Mouse (Mus musculus): ENCODE results near the gene Map1s. TPM values are rescaled to one million over a fixed set of nuclear protein-coding genes. Genes with fewer than 3 reads are reported as not detected.
A peak's percentile ranks its signal among the peaks of the same experiment; 100 is the strongest.

Map1s gene
- polyA plus RNA-seq, 1 experiment from 2014 or later, result 56.9 TPM

DNA sequence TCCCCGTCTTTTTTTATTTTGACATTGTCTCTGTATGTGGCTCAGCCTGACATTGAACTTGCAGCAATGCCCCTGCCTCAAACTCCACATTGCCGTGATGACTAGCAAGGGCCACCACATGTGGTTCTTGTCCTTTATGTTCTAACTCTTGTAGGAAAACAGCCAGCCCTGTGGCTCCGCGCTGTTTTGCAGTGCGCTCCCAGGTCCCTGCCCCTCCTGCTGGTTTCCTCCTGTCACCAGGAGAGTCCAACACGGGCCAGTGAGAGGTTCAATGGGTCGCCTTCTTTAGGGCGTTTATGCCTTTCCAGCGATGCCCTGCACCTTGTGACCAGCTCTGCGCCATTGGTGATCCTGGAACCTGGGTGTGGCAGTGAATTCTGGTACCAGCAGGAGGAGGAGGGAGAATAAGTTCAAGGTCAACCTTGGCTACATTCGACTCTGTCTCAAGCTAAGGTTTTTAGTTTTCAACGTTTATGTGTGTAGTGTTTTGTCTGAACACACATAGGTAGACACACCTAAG, 39.7 kb upstream of the Map1s start:
- peaks cover 53% of the 10 kb centered on the region for H3K4me1 ChIP-seq (ENCODE audit: insufficient read depth, low read length)
- WGBS, result 7% methylated on average over 12 of the region's 12 CpGs

DNA sequence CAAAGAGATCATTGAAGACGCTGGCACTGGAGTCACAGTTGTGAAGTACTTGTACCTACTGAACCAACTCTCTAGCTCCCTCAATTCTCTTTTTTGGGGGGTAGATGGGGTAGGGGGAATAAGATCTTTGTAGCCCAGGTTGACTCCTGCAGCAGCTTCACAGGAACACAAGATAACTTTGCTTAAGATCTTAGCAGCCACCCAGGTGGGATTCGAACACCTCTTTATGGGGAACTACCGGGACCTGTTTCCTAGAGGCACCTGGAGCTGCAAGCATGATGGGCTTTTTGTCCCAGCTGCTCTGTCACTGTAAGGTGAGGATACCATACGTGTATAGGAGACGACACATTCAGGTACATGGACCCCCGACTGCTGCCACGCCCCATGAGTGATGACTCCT, 39.2 kb upstream of the Map1s start:
- H3K4me2 ChIP-seq (replicated peaks; ENCODE audit: low read depth, low read length), result no peak overlapping the region
- H3K36me3 ChIP-seq (ENCODE audit: insufficient read depth, low read length), result no peaks in the 10 kb centered on the region
- 86% methylated on average over 7 of the region's 7 CpGs for whole genome bisulfite sequencing
- H3K27ac ChIP-seq (ENCODE audit: low read length), result no peak overlapping the region; the same call in 1 of the 2 replicates
- no peak for ATAC-seq (ENCODE audit: low FRiP score, low TSS enrichment)
- H3K9ac ChIP-seq (replicated peaks; ENCODE audit: low read length), result 0 out of 2 replicates have a peak overlapping the region, but pooled peaks have one; percentile 60
- H3K4me3 ChIP-seq (ENCODE audit: low read length), result no peak overlapping the region
- H3K4me1 ChIP-seq (ENCODE audit: insufficient read depth, low read length), result peaks cover 51% of the 10 kb centered on the region
- H3K9me3 ChIP-seq (ENCODE audit: low read length), result no peaks in the 10 kb centered on the region
- peaks cover 32% of the 10 kb centered on the region for H3K27me3 ChIP-seq (ENCODE audit: insufficient read depth, low read length)

More for the DNA sequence above, 39.7 kb upstream of the Map1s start:
- Histone ChIP-seq H3K36me3 (ENCODE audit: insufficient read depth, low read length) (no peaks in the 10 kb centered on the region), H3K9me3 (ENCODE audit: low read length) (no peaks in the 10 kb centered on the region), H3K27ac (ENCODE audit: low read length) (peak overlapping the region; percentile 85), H3K9ac (replicated peaks; ENCODE audit: low read length) (peak overlapping the region; percentile 60), H3K4me2 (replicated peaks; ENCODE audit: low read depth, low read length) (peak overlapping the region; percentile 80), H3K27me3 (ENCODE audit: insufficient read depth, low read length) (peaks cover 36% of the 10 kb centered on the region), H3K4me3 (ENCODE audit: low read length) (peak overlapping the region; percentile 64)
- ATAC-seq (ENCODE audit: low FRiP score, low TSS enrichment), result peak; percentile 7

DNA sequence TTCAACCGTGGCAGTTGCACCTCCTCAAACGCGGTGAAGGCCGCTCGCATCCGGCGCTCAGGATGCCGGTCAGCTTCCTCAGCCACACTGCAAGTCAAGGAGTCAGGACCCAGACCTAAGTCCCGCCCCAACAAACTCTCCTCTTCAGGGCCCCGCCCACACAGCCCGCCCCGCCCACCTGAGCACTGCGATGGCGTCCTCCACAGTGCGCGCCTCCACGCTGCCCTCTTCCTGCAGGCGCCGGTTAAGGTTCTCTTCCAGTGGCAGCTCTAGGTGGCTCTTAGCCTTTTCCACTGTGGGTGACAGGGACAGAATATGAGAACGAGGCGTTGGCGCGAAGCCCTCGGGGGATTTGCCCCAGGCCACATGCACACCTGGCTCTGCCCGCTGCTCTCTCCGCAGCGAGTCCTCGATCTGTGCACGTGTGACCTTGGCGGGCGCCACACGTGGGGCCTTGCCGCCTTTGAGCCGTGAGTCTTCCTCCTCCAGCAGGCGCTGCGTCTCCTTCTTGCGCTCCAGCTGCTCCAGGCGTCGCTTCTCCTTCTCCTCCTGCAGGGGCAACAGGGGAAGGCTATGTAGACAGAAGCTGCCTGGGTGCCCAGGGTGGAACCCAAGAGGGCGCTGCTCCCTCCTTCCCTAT, 37.1 kb upstream of the Map1s start:
- Histone ChIP-seq H3K4me3 (ENCODE audit: low read length) (peak overlapping the region; percentile 32), H3K9me3 (ENCODE audit: low read length) (no peaks in the 10 kb centered on the region), H3K4me1 (ENCODE audit: insufficient read depth, low read length) (peaks cover 41% of the 10 kb centered on the region), H3K4me2 (replicated peaks; ENCODE audit: low read depth, low read length) (peak overlapping the region; percentile 51), H3K36me3 (ENCODE audit: insufficient read depth, low read length) (no peaks in the 10 kb centered on the region), H3K27ac (ENCODE audit: low read length) (peak overlapping the region; percentile 76), H3K27me3 (ENCODE audit: insufficient read depth, low read length) (peaks cover 10% of the 10 kb centered on the region), H3K9ac (replicated peaks; ENCODE audit: low read length) (peak overlapping the region; percentile 54)
- ATAC-seq (ENCODE audit: low FRiP score, low TSS enrichment), result peak; percentile 9; the same call in 1 of the 2 replicates
- 17% methylated on average over 40 of the region's 40 CpGs for WGBS

DNA sequence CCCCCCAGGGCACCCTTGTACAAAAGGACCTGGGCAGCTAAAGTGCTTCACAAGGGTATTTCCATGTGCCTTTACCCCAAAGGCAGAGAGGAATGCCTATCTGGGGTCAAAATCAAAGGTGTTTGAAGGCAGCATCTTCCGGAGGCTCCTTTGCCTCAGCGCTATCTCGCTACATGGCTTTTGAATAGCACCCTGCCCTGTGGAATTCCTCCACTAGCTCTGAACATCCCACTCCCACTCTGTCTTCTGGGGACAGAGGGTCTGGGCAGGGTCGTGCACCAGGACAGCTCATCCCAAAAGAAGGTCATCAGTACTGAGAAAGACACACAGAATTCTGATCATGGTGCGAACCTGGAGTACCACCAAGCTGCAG, 36.5 kb upstream of the Map1s start:
- WGBS, result 36% methylated on average over 5 of the region's 5 CpGs
- Histone ChIP-seq H3K9ac (replicated peaks; ENCODE audit: low read length) (peak overlapping the region; percentile 54; the same call in 1 of the 2 replicates), H3K4me1 (ENCODE audit: insufficient read depth, low read length) (peaks cover 36% of the 10 kb centered on the region), H3K9me3 (ENCODE audit: low read length) (no peaks in the 10 kb centered on the region), H3K27ac (ENCODE audit: low read length) (peak overlapping the region; percentile 76), H3K27me3 (ENCODE audit: insufficient read depth, low read length) (peaks cover 7% of the 10 kb centered on the region), H3K4me3 (ENCODE audit: low read length) (no peak overlapping the region; the same call in 1 of the 2 replicates), H3K4me2 (replicated peaks; ENCODE audit: low read depth, low read length) (peak overlapping the region; percentile 51), H3K36me3 (ENCODE audit: insufficient read depth, low read length) (no peaks in the 10 kb centered on the region)
- ATAC-seq (ENCODE audit: low FRiP score, low TSS enrichment), result no peak

DNA sequence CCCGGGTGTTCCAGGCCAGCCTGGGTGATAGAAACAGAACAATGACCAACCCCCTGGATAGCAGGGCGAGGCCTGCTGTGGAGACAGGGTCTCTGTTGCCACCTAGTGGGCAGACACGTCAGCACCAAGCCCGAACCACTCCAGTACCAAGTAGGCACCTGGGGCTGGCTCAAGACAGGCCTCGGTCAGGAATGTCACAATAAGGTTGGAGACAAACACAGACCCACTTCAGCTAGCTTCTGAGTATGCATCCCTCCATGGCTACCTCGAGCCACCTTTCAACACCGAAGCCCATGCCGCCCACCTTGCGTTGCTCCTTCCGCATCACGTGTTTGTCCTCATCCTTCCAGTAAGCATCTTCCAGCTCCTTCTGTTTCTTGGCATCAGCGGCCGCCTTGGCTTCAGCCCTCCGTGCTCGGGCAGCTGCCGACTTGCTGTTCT, 36.1 kb upstream of the Map1s start:
- WGBS, result 46% methylated on average over 16 of the region's 16 CpGs
- Histone ChIP-seq H3K9me3 (ENCODE audit: low read length) (no peaks in the 10 kb centered on the region), H3K4me3 (ENCODE audit: low read length) (no peak overlapping the region), H3K9ac (replicated peaks; ENCODE audit: low read length) (no peak overlapping the region), H3K27ac (ENCODE audit: low read length) (no peak overlapping the region), H3K36me3 (ENCODE audit: insufficient read depth, low read length) (no peaks in the 10 kb centered on the region), H3K4me1 (ENCODE audit: insufficient read depth, low read length) (peaks cover 32% of the 10 kb centered on the region), H3K4me2 (replicated peaks; ENCODE audit: low read depth, low read length) (no peak overlapping the region), H3K27me3 (ENCODE audit: insufficient read depth, low read length) (0 out of 2 replicates have a peak, but pooled peaks cover 3% of the 10 kb centered on the region)
- peak; percentile 6; the same call in 1 of the 2 replicates for ATAC-seq (ENCODE audit: low FRiP score, low TSS enrichment)

DNA sequence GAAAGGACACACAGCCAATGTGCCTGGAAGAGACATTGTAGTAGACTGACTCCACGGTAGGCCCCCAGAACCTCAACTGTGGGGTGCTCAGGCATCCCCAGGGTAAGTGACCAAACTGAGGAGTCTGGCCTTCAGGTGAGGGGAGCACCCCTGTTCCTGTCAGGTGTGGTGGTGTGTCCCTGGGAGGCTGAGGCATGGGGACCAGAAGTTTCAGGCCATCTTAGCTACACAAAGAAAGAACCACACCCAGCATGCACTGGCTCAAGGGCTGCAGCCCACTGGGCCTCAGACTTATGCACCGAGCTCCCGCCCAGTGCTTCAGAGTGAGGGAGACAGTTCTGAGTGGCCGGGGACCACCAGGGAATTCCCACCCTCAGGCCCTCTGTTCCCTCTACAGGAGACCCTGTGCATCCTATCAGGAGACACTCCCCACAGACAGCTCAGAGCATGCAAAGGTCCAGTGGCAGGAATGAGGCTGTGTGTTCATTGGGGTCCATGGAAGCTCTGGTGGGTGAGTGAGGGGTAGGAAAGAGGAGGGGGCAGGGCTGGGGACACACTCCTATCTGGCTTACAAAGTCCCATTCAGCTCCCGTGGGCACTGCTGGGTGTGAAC, 34.4 kb upstream of the Map1s start:
- H3K9me3 ChIP-seq (ENCODE audit: low read length), result no peaks in the 10 kb centered on the region
- H3K4me1 ChIP-seq (ENCODE audit: insufficient read depth, low read length), result peaks cover 22% of the 10 kb centered on the region
- no peaks in the 10 kb centered on the region for H3K36me3 ChIP-seq (ENCODE audit: insufficient read depth, low read length)
- no peak overlapping the region for H3K27ac ChIP-seq (ENCODE audit: low read length)
- WGBS, result 79% methylated on average over 5 of the region's 5 CpGs
- no peak for ATAC-seq (ENCODE audit: low FRiP score, low TSS enrichment)
- no peaks in the 10 kb centered on the region for H3K27me3 ChIP-seq (ENCODE audit: insufficient read depth, low read length)
- H3K4me3 ChIP-seq (ENCODE audit: low read length), result no peak overlapping the region
- H3K9ac ChIP-seq (replicated peaks; ENCODE audit: low read length), result no peak overlapping the region
- H3K4me2 ChIP-seq (replicated peaks; ENCODE audit: low read depth, low read length), result no peak overlapping the region

DNA sequence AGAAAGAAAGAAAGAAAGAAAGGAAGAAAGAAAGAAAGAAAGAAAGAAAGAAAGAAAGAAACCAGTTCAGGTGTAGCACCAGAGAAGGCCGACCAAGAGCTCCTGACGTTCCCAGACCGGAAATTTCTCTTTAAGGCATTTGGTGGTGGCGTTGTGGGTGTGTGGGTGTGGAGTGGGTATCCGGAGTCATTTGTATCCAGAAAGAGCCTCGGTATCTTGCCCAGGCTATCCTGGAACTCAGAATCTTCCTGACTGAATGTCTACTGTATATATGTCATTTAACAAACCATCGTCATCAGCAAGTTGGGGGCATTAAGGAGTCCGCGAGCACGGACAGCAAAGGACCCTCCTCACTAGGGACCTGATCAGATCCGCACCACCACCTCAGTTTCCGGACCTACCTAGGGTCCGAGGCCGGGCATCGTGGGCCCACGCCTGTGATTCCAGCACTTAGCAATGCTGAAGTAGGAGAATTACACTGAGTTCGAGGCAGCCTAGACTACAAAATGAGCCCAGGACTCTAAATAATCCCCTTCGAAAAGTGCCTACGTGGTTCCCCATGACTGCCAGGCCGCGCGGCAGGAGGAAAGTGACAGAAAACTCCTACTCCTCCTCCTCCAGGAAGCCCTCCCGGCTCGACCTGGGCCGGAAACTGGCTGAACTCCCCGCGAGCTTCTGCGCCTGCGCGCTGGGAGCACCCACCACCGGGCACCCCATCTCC, 32.9 kb upstream of the Map1s start:
- H3K9ac ChIP-seq (replicated peaks; ENCODE audit: low read length), result peak overlapping the region; percentile 86
- H3K4me2 ChIP-seq (replicated peaks; ENCODE audit: low read depth, low read length), result peak overlapping the region; percentile 91
- ATAC-seq (ENCODE audit: low FRiP score, low TSS enrichment), result no peak
- peak overlapping the region; percentile 93 for H3K27ac ChIP-seq (ENCODE audit: low read length)
- H3K36me3 ChIP-seq (ENCODE audit: insufficient read depth, low read length), result no peaks in the 10 kb centered on the region
- H3K27me3 ChIP-seq (ENCODE audit: insufficient read depth, low read length), result no peaks in the 10 kb centered on the region
- peak overlapping the region; percentile 85 for H3K4me3 ChIP-seq (ENCODE audit: low read length)
- H3K9me3 ChIP-seq (ENCODE audit: low read length), result no peaks in the 10 kb centered on the region
- 3% methylated on average over 31 of the region's 31 CpGs for WGBS
- H3K4me1 ChIP-seq (ENCODE audit: insufficient read depth, low read length), result peaks cover 20% of the 10 kb centered on the region

DNA sequence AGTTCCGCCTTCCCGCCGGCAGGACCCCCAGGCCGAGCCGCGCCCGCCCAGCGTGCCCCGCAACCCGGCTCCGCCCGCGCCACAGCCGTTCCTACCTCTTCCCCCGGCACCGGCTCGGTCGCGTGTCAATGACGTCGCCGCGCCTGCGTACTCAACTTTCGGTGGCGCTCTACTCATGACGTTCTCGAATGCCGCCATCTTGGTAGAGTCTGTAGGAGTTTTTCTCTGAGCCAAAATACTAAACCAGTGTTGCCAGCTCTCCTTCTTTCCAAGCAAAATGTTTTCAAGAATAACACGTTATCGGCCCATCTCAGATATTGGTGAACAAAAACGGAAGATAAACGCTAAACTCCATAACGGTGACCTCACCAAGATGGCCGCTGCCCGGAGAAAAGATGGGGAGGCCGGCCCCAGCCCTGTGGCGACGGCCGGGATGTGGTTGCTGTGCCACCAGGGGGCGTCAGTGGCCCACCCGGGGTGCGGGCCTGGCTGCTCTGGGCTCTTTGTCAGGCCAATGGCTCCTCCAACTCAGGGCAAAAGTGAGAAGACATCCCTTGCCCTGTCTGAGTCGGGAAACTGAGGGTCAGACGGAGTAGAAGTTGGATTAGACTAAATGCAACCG, 32.3 kb upstream of the Map1s start, which contains the start of gene Ccdc124:
TSS of gene Ccdc124 (minus strand) at position 572 of the 622 bp plus-strand sequence.
- Histone ChIP-seq H3K4me3 (ENCODE audit: low read length) (peak within 1 kb of the TSS; percentile 85), H3K4me2 (replicated peaks; ENCODE audit: low read depth, low read length) (peak within 1 kb of the TSS; percentile 91), H3K36me3 (ENCODE audit: insufficient read depth, low read length) (no peaks in the 10 kb centered on the region), H3K27ac (ENCODE audit: low read length) (peak within 1 kb of the TSS; percentile 93), H3K27me3 (ENCODE audit: insufficient read depth, low read length) (no peaks in the 10 kb centered on the region), H3K9me3 (ENCODE audit: low read length) (no peaks in the 10 kb centered on the region), H3K4me1 (ENCODE audit: insufficient read depth, low read length) (peaks cover 14% of the 10 kb centered on the region), H3K9ac (replicated peaks; ENCODE audit: low read length) (peak within 1 kb of the TSS; percentile 86)
- ATAC-seq (ENCODE audit: low FRiP score, low TSS enrichment), result peak; percentile 89
- WGBS, result 2% methylated on average over 46 of the region's 46 CpGs

DNA sequence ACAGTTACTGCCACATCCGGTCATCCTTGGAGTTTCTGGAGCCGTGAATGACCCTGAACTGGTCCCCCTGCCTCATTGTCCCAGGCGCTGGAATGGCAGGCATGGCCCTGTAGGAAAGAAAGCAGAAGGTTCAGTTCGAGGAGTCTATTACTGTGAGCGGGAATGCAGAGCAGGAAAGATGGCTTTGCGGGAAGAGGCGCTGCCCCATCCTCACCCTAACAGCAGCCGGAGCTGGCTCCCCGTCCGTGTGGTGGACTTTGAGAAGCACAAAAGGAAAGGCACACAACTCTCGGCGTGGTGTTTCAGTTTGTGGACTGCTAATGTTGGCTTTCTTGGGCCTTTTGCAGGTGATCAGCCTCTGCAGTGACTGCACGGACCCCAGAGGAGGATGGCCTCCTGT, 31.3 kb upstream of the Map1s start:
- H3K4me2 ChIP-seq (replicated peaks; ENCODE audit: low read depth, low read length), result no peak overlapping the region
- H3K4me3 ChIP-seq (ENCODE audit: low read length), result no peak overlapping the region
- WGBS, result 91% methylated on average over 13 of the region's 13 CpGs
- peak overlapping the region; percentile 86; the same call in 1 of the 2 replicates for H3K9ac ChIP-seq (replicated peaks; ENCODE audit: low read length)
- no peaks in the 10 kb centered on the region for H3K36me3 ChIP-seq (ENCODE audit: insufficient read depth, low read length)
- ATAC-seq (ENCODE audit: low FRiP score, low TSS enrichment), result no peak
- H3K27me3 ChIP-seq (ENCODE audit: insufficient read depth, low read length), result no peaks in the 10 kb centered on the region
- no peaks in the 10 kb centered on the region for H3K9me3 ChIP-seq (ENCODE audit: low read length)
- H3K4me1 ChIP-seq (ENCODE audit: insufficient read depth, low read length), result peaks cover 4% of the 10 kb centered on the region; the same call in 1 of the 2 replicates
- H3K27ac ChIP-seq (ENCODE audit: low read length), result no peak overlapping the region

Measured in kidney, embryonic 16.5 days (tissue).